Mouse (Mus musculus) limb, embryonic 15.5 days (tissue): ENCODE measurements around the gene Fgd6. TPM values are rescaled to one million over a fixed set of nuclear protein-coding genes. Genes with fewer than 3 reads are reported as not detected.
A peak's percentile ranks its signal among the peaks of the same experiment; 100 is the strongest.

Experiments used
- ATAC-seq: fragments of 200-750 bp; cut with Nextera tagmentation; 2 replicates; pipeline ENCODE4 v1.8.0; 2017; ENCODE audit warnings: low read depth, moderate TSS enrichment; ENCODE audit not compliant: insufficient number of reproducible peaks, low FRiP score, low TSS enrichment
- H3K27ac ChIP-seq: fragments of 300-500 bp; sonication (generic); 2 replicates; pipeline ENCODE4 v1.5.1; 2015; ENCODE audit warnings: moderate library complexity, mild to moderate bottlenecking, inconsistent platforms
- H3K27me3 ChIP-seq: fragments of 300-500 bp; sonication (generic); 2 replicates; pipeline ENCODE4 v1.6.1; 2015; ENCODE audit warnings: inconsistent platforms
- H3K36me3 ChIP-seq: fragments of 300-500 bp; sonication (generic); 2 replicates; pipeline ENCODE4 v1.6.1; 2015; ENCODE audit warnings: inconsistent platforms
- H3K4me1 ChIP-seq: fragments of 300-500 bp; sonication (generic); 2 replicates; pipeline ENCODE4 v1.6.1; 2015; ENCODE audit warnings: inconsistent platforms
- H3K4me2 ChIP-seq: fragments of 300-500 bp; sonication (generic); 2 replicates; pipeline ENCODE4 v1.6.1; 2015; ENCODE audit warnings: mild to moderate bottlenecking, inconsistent platforms
- H3K4me3 ChIP-seq: fragments of 300-500 bp; sonication (generic); 2 replicates; pipeline ENCODE4 v1.5.1; 2015; ENCODE audit warnings: mild to moderate bottlenecking, inconsistent platforms
- H3K9ac ChIP-seq: fragments of 300-500 bp; sonication (generic); 2 replicates; pipeline ENCODE4 v1.6.1; 2015; ENCODE audit warnings: inconsistent platforms
- H3K9me3 ChIP-seq: fragments of 300-500 bp; sonication (generic); 2 replicates; pipeline ENCODE4 v1.6.1; 2016; ENCODE audit warnings: inconsistent platforms
- WGBS: fragments of 180-500 bp; shearing (Covaris S2); methylation state at CpG from one replicate; pipeline ENCODE4 v1.1.7; 2015; 5-methylcytosine and 5-hydroxymethylcytosine counted together
- polyA plus RNA-seq: library from polyadenylated mRNA; unstranded; fragments of >200 nt; fragmentation: Nextera tagmentation; extraction: Ambion mirVana; gene quantifications from 2 replicates; pipeline ENCODE4 v1.2.1, GENCODE M21; 2015

The Fgd6 gene
- polyA plus RNA-seq, 1 experiment from 2014 or later = 2.8 TPM

DNA sequence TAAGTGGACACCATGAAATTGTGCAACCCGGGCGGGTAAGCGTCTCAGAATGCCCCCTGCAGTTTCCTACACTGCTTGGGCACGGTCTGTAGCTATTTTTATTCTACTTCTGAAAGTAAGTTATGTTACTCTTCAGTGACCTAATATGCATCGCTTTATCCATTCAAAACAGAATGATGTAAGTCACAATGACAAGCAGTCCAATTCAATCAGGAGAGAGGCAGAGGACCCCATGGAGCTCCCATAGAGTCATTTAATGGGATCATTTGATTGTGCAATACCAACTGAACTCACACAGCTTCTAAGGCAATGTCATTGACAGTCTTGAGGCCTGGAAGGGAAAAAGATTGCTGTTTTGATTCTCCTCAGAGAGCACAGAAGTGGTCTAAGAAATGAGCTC, 87.8 kb downstream of the Fgd6 start:
- Histone ChIP-seq H3K4me2 (no peak overlapping the region), H3K4me3 (no peak overlapping the region), H3K4me1 (no peaks in the 10 kb centered on the region), H3K36me3 (peaks cover 19% of the 10 kb centered on the region; the same call in 1 of the 2 replicates), H3K9ac (no peak overlapping the region), H3K27ac (no peak overlapping the region), H3K9me3 (no peaks in the 10 kb centered on the region), H3K27me3 (no peaks in the 10 kb centered on the region)
- WGBS = 92% methylated on average over 5 of the region's 5 CpGs
- no peak for ATAC-seq

DNA sequence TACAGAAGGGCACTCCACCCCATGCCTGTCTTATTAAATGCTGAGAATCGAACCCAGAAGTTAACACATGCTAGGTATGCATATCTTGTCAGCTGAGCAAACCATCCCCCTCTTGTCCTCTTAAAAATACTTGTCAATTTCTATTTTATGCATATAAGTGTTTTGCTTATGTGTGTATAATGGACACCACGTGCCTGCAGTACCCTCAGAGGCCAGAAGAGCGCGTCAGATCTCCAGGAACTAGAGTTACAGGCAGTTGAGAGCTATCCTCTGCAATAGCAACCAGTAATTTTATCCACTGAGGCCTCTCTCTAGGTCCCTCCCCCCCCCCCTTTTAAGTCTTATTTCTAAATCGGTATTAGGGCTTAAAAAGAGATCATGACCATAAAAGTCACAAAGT, 88.6 kb downstream of the Fgd6 start:
- no peaks in the 10 kb centered on the region for H3K27me3 ChIP-seq
- H3K27ac ChIP-seq = no peak overlapping the region
- H3K9ac ChIP-seq = no peak overlapping the region
- no peak overlapping the region for H3K4me2 ChIP-seq
- WGBS = 80% methylated on average over 5 of the region's 5 CpGs
- H3K4me3 ChIP-seq = no peak overlapping the region
- no peak for ATAC-seq
- peaks cover 19% of the 10 kb centered on the region; the same call in 1 of the 2 replicates for H3K36me3 ChIP-seq
- no peaks in the 10 kb centered on the region for H3K9me3 ChIP-seq
- no peaks in the 10 kb centered on the region for H3K4me1 ChIP-seq

DNA sequence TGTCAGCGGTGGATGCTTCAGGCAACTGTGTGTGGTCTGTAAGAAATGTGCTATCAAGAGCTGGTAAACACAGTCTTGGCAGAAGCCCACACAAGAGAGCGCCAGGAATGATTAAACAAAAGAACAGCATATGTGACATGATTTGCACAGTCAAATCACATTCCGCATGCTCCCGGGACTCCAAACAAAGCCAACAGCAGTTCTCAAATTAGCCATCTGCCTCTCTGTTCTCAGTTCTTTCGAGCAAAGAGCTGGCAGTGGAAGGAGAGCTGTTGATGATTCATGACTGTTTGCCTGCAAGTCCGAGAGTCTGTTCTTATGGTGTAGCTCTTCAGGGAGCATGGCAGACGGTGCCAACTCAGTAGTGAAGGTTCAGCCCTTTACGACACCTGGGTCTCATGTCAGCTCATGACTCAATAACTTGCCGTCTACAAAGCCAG, 93.9 kb downstream of the Fgd6 start:
- Histone ChIP-seq H3K4me2 (no peak overlapping the region), H3K4me3 (no peak overlapping the region), H3K4me1 (no peaks in the 10 kb centered on the region), H3K36me3 (0 out of 2 replicates have a peak, but pooled peaks cover 15% of the 10 kb centered on the region), H3K9ac (no peak overlapping the region), H3K27ac (no peak overlapping the region), H3K9me3 (no peaks in the 10 kb centered on the region), H3K27me3 (no peaks in the 10 kb centered on the region)
- ATAC-seq = no peak
- WGBS = 58% methylated on average over 9 of the region's 9 CpGs

DNA sequence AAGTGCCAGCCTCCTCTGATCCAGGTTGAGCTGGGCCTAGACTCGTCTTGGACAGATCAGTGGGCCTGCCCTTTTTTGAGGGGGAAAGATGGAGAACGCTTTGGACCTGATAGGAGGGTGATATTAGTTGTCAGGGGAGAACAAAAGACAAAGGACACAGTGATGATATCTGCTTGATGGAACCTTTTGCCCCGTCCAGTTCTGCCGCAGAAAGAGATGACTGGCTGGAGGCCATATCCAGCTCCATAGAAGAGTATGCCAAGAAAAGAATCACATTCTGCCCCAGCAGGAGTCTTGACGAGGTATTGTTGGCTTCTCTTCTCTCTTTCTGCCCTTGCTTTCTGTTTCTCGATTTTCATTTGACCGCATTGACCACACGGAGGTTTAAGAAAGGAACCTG, 97.3 kb downstream of the Fgd6 start:
- H3K9ac ChIP-seq = no peak overlapping the region
- H3K4me1 ChIP-seq = no peaks in the 10 kb centered on the region
- H3K27me3 ChIP-seq = no peaks in the 10 kb centered on the region
- no peak overlapping the region for H3K4me2 ChIP-seq
- ATAC-seq = no peak
- H3K4me3 ChIP-seq = no peak overlapping the region
- H3K27ac ChIP-seq = no peak overlapping the region
- H3K9me3 ChIP-seq = no peaks in the 10 kb centered on the region
- 0 out of 2 replicates have a peak, but pooled peaks cover 9% of the 10 kb centered on the region for H3K36me3 ChIP-seq
- 79% methylated on average over 8 of the region's 8 CpGs for WGBS

DNA sequence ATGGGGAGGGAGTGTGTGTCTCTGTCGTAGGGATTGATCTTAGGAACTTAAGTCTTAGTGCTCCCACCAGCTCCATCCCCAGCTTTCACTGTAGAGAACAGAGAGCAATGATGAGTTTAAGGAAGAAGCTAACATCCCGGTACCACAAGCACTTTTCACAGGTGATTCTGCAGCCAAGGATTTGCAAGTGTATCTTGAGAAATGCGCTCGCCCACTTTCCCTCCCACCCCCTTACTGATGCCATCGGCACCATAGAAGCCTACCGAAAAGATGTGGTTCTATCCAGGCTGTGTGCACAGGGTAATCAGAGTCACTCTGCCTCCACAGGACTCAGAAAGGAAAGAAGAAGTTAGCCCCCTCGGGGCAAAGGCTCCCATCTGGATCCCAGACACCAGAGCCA, 97.9 kb downstream of the Fgd6 start:
- no peaks in the 10 kb centered on the region for H3K4me1 ChIP-seq
- ATAC-seq = no peak
- H3K36me3 ChIP-seq = 0 out of 2 replicates have a peak, but pooled peaks cover 9% of the 10 kb centered on the region
- H3K4me3 ChIP-seq = no peak overlapping the region
- no peak overlapping the region for H3K27ac ChIP-seq
- 84% methylated on average over 7 of the region's 7 CpGs for WGBS
- H3K4me2 ChIP-seq = no peak overlapping the region
- H3K27me3 ChIP-seq = no peaks in the 10 kb centered on the region
- H3K9ac ChIP-seq = no peak overlapping the region
- no peaks in the 10 kb centered on the region for H3K9me3 ChIP-seq

DNA sequence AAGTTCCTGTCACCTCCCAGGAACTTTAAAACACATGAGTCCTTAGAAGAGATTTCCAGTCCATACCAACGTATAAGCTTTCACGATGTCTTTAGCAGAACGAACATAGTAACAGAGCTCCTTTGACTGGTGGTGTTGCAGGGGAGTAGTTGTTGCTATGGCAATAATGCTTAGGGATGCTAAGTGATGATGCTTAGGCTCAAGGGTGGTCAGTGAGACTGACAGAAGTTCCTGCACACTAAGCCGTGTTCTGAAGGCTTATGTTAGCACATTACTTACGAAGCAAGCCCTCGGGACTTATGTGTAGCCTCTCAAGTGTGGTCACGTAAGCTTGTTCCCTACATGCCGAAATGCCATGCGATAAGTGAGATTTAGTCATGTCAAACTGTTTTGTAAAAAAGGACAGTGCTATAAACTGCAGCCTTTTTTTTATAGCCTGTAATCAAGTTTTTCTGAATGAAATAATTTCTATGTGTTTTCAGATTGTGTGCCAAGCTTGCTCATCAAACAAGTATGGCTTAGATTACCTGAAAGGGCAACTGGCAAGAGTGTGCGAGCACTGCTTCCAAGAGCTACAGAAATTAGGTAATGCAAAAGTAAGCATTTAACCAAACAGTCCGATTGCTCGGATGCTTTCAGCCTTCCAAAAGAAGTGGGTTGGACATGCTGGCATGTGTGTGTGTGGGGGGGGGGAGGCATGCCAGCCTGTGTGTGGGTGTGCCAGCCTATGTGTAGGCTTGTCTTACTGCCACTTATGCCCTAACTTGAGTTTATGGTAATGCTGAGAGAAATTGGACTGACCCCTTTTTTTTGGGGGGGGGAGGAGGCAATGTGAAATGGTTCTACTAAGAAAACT, 99.0 kb downstream of the Fgd6 start:
- H3K9me3 ChIP-seq = no peaks in the 10 kb centered on the region
- no peaks in the 10 kb centered on the region for H3K4me1 ChIP-seq
- no peak for ATAC-seq
- H3K4me3 ChIP-seq = no peak overlapping the region
- WGBS = 85% methylated on average over 12 of the region's 12 CpGs
- H3K4me2 ChIP-seq = no peak overlapping the region
- no peak overlapping the region for H3K27ac ChIP-seq
- 0 out of 2 replicates have a peak, but pooled peaks cover 9% of the 10 kb centered on the region for H3K36me3 ChIP-seq
- no peaks in the 10 kb centered on the region for H3K27me3 ChIP-seq
- no peak overlapping the region for H3K9ac ChIP-seq

DNA sequence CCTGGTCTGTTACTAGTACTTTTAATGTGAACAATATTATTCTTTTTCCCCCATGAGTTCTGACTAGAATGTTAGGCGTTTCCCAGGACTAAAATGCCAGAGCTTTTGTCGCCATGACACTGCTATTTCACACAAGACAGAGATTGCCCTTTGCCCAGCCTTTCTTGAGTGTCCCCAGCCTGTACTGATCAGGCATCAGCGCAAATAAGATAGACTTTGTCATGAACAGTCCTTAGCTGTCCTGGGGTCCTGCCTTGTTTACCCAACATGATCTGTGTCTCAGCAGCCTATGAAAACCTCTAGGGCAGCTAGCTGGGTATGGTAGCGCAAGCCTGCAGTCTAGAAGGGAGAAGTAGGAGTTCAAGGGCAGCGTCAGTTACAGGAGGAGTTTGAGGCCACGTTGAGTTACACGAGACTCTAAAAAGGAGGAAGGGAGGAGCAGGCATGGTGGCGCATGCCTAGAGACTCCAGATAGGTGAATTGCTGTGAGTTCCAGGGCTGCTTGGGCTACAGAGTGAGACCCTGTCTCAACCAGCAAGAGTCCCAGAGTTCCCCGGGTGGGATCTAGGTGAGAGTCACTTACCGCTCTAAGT, 103.2 kb downstream of the Fgd6 start:
- 81% methylated on average over 10 of the region's 10 CpGs for WGBS
- Histone ChIP-seq H3K4me3 (no peak overlapping the region), H3K4me1 (peaks cover 12% of the 10 kb centered on the region; the same call in 1 of the 2 replicates), H3K9ac (no peak overlapping the region), H3K27me3 (no peaks in the 10 kb centered on the region), H3K27ac (no peak overlapping the region), H3K36me3 (0 out of 2 replicates have a peak, but pooled peaks cover 5% of the 10 kb centered on the region), H3K9me3 (no peaks in the 10 kb centered on the region), H3K4me2 (no peak overlapping the region)
- no peak for ATAC-seq

DNA sequence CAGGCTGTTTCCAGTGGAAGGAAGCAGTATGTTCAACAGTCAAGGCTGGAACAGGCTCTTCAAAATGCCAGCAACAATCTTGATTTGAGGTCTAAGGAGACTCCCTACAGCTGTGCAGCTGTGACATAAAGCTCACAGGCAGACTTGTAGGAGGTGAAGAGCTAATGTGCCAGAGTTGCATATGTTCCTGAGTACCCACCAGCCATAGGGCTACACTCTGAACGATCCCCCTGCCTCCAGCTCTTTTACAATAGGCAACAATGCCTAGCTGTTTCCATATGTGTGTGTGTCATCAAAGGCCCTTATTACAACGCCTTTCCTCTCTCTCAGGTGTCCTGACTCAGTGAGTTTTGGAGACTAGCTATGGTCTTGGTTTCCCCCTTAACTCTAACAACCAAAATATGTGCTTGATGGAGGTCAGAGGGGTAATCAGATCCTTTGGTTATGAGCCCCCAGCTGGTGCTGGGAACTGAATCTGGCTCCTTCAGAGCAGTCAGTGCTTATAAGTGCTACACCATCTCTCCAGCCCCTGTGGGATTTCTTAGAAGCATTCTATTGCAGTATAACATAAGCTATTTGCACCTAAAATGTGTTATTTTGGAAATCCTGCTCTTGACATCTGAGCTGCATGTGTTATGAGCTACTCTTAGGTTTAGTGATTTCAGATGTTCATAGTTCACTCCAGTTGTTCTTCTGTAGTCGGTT, 104.6 kb downstream of the Fgd6 start:
- Histone ChIP-seq H3K36me3 (0 out of 2 replicates have a peak, but pooled peaks cover 3% of the 10 kb centered on the region), H3K4me2 (no peak overlapping the region), H3K4me1 (peaks cover 15% of the 10 kb centered on the region; the same call in 1 of the 2 replicates), H3K27me3 (no peaks in the 10 kb centered on the region), H3K27ac (0 out of 2 replicates have a peak overlapping the region, but pooled peaks have one; percentile 1), H3K4me3 (no peak overlapping the region), H3K9me3 (no peaks in the 10 kb centered on the region), H3K9ac (no peak overlapping the region)
- 35% methylated on average over 3 of the region's 3 CpGs for WGBS
- 0 out of 2 replicates have a peak, but pooled peaks have one; percentile 52 for ATAC-seq

DNA sequence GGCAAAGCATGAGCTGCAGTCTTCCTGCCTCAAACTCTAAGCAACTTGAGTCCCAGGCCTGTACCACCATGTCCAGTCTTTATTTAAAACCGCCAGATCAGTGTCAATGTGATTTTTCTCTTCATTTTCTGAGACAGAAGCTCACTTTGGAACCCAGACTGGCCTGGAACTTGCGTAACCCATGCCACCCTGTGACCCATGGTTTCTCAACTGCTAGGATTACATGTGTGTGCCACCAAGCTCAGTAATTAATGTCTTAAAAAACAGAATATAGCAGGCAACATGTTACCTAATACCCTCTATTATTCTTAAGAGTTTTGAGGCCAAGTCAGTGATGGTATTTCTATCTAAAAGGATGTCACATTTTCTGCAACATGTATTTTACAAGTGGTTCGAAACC, 106.6 kb downstream of the Fgd6 start:
- ATAC-seq = no peak
- no peak overlapping the region for H3K27ac ChIP-seq
- peaks cover 19% of the 10 kb centered on the region; the same call in 1 of the 2 replicates for H3K4me1 ChIP-seq
- WGBS = 87% methylated on average over 3 of the region's 3 CpGs
- H3K9me3 ChIP-seq = no peaks in the 10 kb centered on the region
- H3K4me3 ChIP-seq = no peak overlapping the region
- 0 out of 2 replicates have a peak, but pooled peaks cover 3% of the 10 kb centered on the region for H3K36me3 ChIP-seq
- H3K27me3 ChIP-seq = no peaks in the 10 kb centered on the region
- H3K9ac ChIP-seq = no peak overlapping the region
- no peak overlapping the region for H3K4me2 ChIP-seq

DNA sequence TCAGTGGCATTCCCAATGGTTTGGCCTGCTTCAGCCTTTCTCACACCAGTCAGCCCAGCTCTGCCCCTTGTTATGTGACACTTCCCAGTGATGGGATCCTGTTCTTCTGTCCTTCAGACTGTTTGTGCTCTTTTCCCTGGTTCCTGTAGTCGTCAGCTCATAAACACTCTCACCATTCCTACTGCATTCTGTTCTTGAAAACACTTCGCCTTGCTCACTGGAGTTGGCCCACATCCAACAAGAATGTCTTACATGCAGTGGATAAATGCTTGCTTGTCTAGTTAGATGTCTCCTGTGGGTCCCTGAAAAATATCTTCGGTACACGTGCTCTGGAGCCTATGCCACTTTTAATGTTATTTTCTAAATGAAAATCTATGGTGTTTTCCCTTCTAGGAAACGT, 108.8 kb downstream of the Fgd6 start:
- Histone ChIP-seq H3K27me3 (no peaks in the 10 kb centered on the region), H3K4me2 (no peak overlapping the region), H3K4me1 (peaks cover 27% of the 10 kb centered on the region), H3K27ac (no peak overlapping the region), H3K9me3 (no peaks in the 10 kb centered on the region), H3K9ac (no peak overlapping the region), H3K36me3 (no peaks in the 10 kb centered on the region), H3K4me3 (no peak overlapping the region)
- ATAC-seq = no peak
- 48% methylated on average over 5 of the region's 5 CpGs for WGBS

DNA sequence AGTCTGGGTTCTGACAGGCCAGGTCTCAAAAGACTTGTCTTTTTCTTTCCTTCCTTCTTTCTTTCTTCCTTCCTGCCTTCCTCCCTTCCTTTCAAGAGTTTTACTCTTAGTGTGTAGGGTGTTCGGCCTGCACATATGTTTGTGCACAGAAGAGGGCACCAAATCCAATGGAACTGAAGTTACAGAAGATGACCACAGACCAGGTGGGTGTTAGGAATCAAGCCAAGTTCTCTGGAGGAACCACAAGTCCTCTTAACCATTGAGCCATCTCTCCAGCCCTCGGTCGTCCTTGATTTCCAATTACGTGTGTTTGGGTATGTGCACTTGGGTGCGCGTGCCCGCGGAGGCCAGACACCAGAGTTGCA, 111.6 kb downstream of the Fgd6 start:
- peak overlapping the region; percentile 78 for H3K4me3 ChIP-seq
- no peaks in the 10 kb centered on the region for H3K36me3 ChIP-seq
- no peaks in the 10 kb centered on the region for H3K9me3 ChIP-seq
- H3K9ac ChIP-seq = peak overlapping the region; percentile 85; the same call in 1 of the 2 replicates
- H3K4me1 ChIP-seq = peaks cover 15% of the 10 kb centered on the region
- WGBS = 13% methylated on average over 8 of the region's 8 CpGs
- H3K4me2 ChIP-seq = peak overlapping the region; percentile 61
- H3K27ac ChIP-seq = peak overlapping the region; percentile 84
- peak; percentile 32; the same call in 1 of the 2 replicates for ATAC-seq
- H3K27me3 ChIP-seq = no peaks in the 10 kb centered on the region
